Mouse (Mus musculus) neutrophil, adult 5-6 weeks (primary cell): ENCODE results near the gene Zfp958. TPM values are rescaled to one million over a fixed set of nuclear protein-coding genes. Genes with fewer than 3 reads are reported as not detected.

Experiments used
- ATAC-seq: fragments of 151-379, 151-347 bp; 2 replicates; pipeline ENCODE4 v1.8.0; 2017; ENCODE audit warnings: mild to moderate bottlenecking, moderate TSS enrichment; ENCODE audit not compliant: insufficient number of reproducible peaks, poor library complexity, low FRiP score, severe bottlenecking; ENCODE audit errors: extremely low read depth
- total RNA-seq: library from RNA; stranded (forward); fragments of 200-1000 nt; gene quantifications from 2 replicates; pipeline ENCODE4 v1.2.3, GENCODE M21; 2017

Zfp958 gene
- total RNA-seq, 1 experiment from 2014 or later, result 16.3 TPM

- ATAC-seq, result no peak
These were observed 66.8 kb downstream of the Zfp958 start for GRCm38 (mm10) chr8:4679796-4680195.

Other genes starting within 250 kb of the Zfp958 start
- 19.6 and 21.2 TPM in 2 replicates for gene Cers4, start 120.1 kb upstream of the Zfp958 start, total RNA-seq
- 0.35 and 0.61 TPM in 2 replicates for gene Shcbp1, start 166.4 kb downstream of the Zfp958 start, total RNA-seq